Mouse (Mus musculus) E14TG2a.4 (cell line): ENCODE data around the gene Thap4.

Experiments used
- CTCF ChIP-seq: conservative IDR thresholded peaks from 2 replicates; pipeline ENCODE4 v1.5.1; 2014; ENCODE audit warnings: low read length
- POU5F1 ChIP-seq: IDR thresholded peaks from 2 replicates; pipeline ENCODE4 v1.6.1; 2014; ENCODE audit warnings: low read length, borderline replicate concordance

- TF ChIP-seq CTCF, result peak; percentile 32; the same call in 1 of the 2 replicates
- no peak for TF ChIP-seq POU5F1
These were observed 11.8 kb downstream of the Thap4 start for GRCm38 (mm10) chr1:93742910-93743309.
